Mouse (Mus musculus): ENCODE data around the gene Sumo3.

DNA sequence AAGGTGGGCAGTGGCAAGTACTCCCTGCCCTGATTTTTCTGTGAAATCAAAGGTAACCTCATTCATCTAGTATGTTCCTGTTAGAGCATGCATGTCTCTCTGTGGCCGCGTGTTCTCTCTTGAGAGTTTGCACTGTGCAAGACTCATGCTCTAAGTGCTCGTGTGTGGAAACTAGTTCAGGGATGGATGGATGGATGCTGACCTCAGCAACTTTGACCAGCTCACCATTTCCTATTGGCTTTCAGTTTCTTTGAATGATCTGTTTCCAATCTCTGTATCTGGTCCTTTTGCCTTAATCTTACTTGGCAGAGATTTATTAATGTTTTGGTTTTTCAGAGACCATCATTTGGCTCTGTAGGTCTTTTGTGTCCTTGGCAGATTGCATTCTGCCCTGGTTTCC is 23.3 kb downstream of the Sumo3 start:
- TF ChIP-seq CTCF (IDR thresholded peaks at IDR 0.05; ENCODE audit: low read depth) (no peak), EP300 (IDR thresholded peaks at IDR 0.05; ENCODE audit: low read depth) (no peak)

All from liver, embryonic 14.5 days (tissue).